Mouse (Mus musculus): ENCODE results near the gene Raph1. TPM values are rescaled to one million over a fixed set of nuclear protein-coding genes. Genes with fewer than 3 reads are reported as not detected.

The Raph1 gene
- polyA plus RNA-seq (2014; fragmentation: Nextera tagmentation; extraction: Ambion mirVana), result 20.9 and 21.0 TPM in 2 replicates

- H3K9ac ChIP-seq (ENCODE audit: low read length), result peak within 1 kb of the TSS; percentile 98
- H3K27ac ChIP-seq (ENCODE audit: low read depth, low read length), result peak within 1 kb of the TSS; percentile 96
- peaks cover 6% of the 10 kb centered on the region; the same call in 1 of the 2 replicates for H3K4me1 ChIP-seq (ENCODE audit: control insufficient read depth, insufficient read depth, low read length)
- peak; percentile 97 for ATAC-seq
- H3K9me3 ChIP-seq (replicated peaks; ENCODE audit: control insufficient read depth, low read length), result no peaks in the 10 kb centered on the region
- under 1% methylated on average over 58 of the region's 92 CpGs for WGBS
- H3K36me3 ChIP-seq (ENCODE audit: control insufficient read depth, insufficient read depth, low read length), result no peaks in the 10 kb centered on the region
- H3K4me2 ChIP-seq (ENCODE audit: low read length), result peak within 1 kb of the TSS; percentile 59
- DNase-seq (ENCODE audit: low spot score), result peak; percentile 92
- H3K27me3 ChIP-seq (replicated peaks; ENCODE audit: control insufficient read depth, insufficient read depth, low read length), result no peaks in the 10 kb centered on the region
- H3K4me3 ChIP-seq (ENCODE audit: low read depth, low read length), result peak within 1 kb of the TSS; percentile 97
Observed at GRCm38 (mm10) chr1:60566631-60567311, at the start of gene Raph1. Gene Raph1, minus strand, starts transcription at chr1:60567104.

DNA sequence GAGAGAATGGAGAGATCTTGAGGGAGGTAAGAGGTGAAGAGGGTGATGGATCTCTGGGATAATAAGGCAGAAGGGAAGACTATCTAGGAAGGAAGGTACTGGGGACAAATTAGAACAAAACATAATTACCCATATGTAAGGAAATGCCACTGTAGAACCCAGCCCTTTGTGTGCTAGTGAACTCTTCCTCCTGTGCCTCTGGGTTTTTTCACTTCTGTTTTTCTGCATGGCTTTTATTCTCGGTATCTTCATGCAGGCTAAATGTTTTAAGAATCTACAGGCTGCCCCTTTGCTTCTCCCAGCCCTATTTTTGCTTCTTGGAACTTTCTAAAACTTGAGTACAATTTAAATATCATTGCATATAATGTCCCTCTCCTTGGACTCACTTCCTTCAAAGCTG lies 48.8 kb upstream of the Raph1 start:
- Histone ChIP-seq H3K4me2 (ENCODE audit: low read length) (no peak overlapping the region), H3K36me3 (ENCODE audit: control insufficient read depth, insufficient read depth, low read length) (no peaks in the 10 kb centered on the region), H3K4me3 (ENCODE audit: low read depth, low read length) (no peak overlapping the region), H3K27ac (ENCODE audit: low read depth, low read length) (no peak overlapping the region), H3K9me3 (replicated peaks; ENCODE audit: control insufficient read depth, low read length) (no peaks in the 10 kb centered on the region), H3K9ac (ENCODE audit: low read length) (no peak overlapping the region), H3K27me3 (replicated peaks; ENCODE audit: control insufficient read depth, insufficient read depth, low read length) (no peaks in the 10 kb centered on the region), H3K4me1 (ENCODE audit: control insufficient read depth, insufficient read depth, low read length) (no peaks in the 10 kb centered on the region)
- WGBS, result 67% methylated on average over 1 of the region's 1 CpGs
- DNase-seq (ENCODE audit: low spot score) (no peak), ATAC-seq (no peak)

- Histone ChIP-seq H3K9me3 (replicated peaks; ENCODE audit: control insufficient read depth, low read length) (0 out of 2 replicates have a peak, but pooled peaks cover 3% of the 10 kb centered on the region), H3K27me3 (replicated peaks; ENCODE audit: control insufficient read depth, insufficient read depth, low read length) (no peaks in the 10 kb centered on the region), H3K36me3 (ENCODE audit: control insufficient read depth, insufficient read depth, low read length) (no peaks in the 10 kb centered on the region), H3K4me3 (ENCODE audit: low read depth, low read length) (no peak overlapping the region), H3K4me2 (ENCODE audit: low read length) (no peak overlapping the region), H3K27ac (ENCODE audit: low read depth, low read length) (no peak overlapping the region), H3K9ac (ENCODE audit: low read length) (no peak overlapping the region), H3K4me1 (ENCODE audit: control insufficient read depth, insufficient read depth, low read length) (no peaks in the 10 kb centered on the region)
- 90% methylated on average over 1 of the region's 1 CpGs for WGBS
- DNase-seq (ENCODE audit: low spot score) (no peak), ATAC-seq (no peak)
Observed at GRCm38 (mm10) chr1:60614902-60615301, 48.0 kb upstream of the Raph1 start.

DNA sequence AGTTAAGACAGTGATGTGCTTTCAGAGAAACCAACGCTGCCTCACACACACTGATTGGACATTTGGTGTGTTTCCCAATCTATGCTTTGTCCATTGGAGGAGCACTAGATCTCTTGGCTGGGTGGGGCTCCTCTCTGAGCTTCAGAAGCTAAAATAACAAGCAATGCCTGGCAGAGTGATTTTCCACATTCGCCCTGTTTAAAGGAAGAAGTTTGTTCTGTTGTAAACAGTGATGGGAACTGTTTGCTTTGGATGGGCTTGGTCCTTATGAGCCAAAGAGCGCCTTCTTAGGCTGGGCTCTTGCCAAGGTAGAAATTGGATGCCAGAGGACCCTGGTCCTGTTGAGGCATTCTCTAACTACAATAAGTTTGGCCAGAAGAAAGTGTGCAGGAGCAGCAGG lies 45.1 kb upstream of the Raph1 start:
- Histone ChIP-seq H3K4me2 (ENCODE audit: low read length) (no peak overlapping the region), H3K27me3 (replicated peaks; ENCODE audit: control insufficient read depth, insufficient read depth, low read length) (no peaks in the 10 kb centered on the region), H3K9ac (ENCODE audit: low read length) (no peak overlapping the region), H3K27ac (ENCODE audit: low read depth, low read length) (no peak overlapping the region), H3K36me3 (ENCODE audit: control insufficient read depth, insufficient read depth, low read length) (no peaks in the 10 kb centered on the region), H3K9me3 (replicated peaks; ENCODE audit: control insufficient read depth, low read length) (0 out of 2 replicates have a peak, but pooled peaks cover 3% of the 10 kb centered on the region), H3K4me1 (ENCODE audit: control insufficient read depth, insufficient read depth, low read length) (no peaks in the 10 kb centered on the region), H3K4me3 (ENCODE audit: low read depth, low read length) (no peak overlapping the region)
- 91% methylated on average over 3 of the region's 3 CpGs for WGBS
- no peak for ATAC-seq
- no peak for DNase-seq (ENCODE audit: low spot score)

- Histone ChIP-seq H3K9me3 (replicated peaks; ENCODE audit: control insufficient read depth, low read length) (0 out of 2 replicates have a peak, but pooled peaks cover 3% of the 10 kb centered on the region), H3K9ac (ENCODE audit: low read length) (no peak overlapping the region), H3K4me3 (ENCODE audit: low read depth, low read length) (no peak overlapping the region), H3K27ac (ENCODE audit: low read depth, low read length) (no peak overlapping the region), H3K4me2 (ENCODE audit: low read length) (no peak overlapping the region), H3K36me3 (ENCODE audit: control insufficient read depth, insufficient read depth, low read length) (no peaks in the 10 kb centered on the region), H3K4me1 (ENCODE audit: control insufficient read depth, insufficient read depth, low read length) (no peaks in the 10 kb centered on the region), H3K27me3 (replicated peaks; ENCODE audit: control insufficient read depth, insufficient read depth, low read length) (no peaks in the 10 kb centered on the region)
- ATAC-seq, result no peak
- no peak for DNase-seq (ENCODE audit: low spot score)
- WGBS, result 73% methylated on average over 4 of the region's 4 CpGs
Observed at GRCm38 (mm10) chr1:60610631-60611030, 43.7 kb upstream of the Raph1 start.

DNA sequence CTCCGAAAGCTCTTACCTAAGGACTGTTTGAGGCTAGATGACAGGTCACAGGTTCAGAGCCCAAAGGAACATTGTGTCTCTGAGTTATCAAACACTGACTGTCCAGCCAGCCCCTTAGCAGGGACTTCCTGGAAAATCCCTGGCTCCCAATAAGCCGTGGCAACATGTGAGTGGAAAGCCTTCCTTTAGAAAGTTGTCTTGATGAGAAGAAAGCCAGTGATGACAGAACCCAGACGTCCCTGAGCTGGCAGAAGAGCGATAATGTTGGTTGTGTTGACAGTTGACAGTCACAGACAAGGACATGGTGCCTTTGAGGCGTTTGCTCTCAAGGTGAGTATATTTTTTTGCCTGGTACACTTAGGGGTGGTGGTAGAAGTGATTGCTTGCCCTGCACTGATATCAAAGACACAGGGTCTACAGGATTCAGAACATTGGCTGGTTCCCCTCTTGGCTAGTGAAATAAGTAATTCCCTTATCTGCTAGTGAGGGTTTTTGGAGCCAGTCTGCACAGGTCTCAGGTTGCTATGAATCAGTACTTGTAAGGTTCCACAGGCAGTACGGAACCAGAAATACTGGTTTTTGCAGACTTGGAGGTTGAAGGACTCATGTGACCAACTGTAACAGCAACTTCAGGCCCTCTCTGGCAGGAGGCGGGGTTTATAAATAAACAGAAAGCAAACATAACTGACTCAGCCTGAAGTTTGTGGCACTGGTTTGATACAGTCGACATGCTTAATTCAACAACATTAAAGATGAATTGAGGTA lies 42.3 kb upstream of the Raph1 start:
- Histone ChIP-seq H3K4me1 (ENCODE audit: control insufficient read depth, insufficient read depth, low read length) (no peaks in the 10 kb centered on the region), H3K4me3 (ENCODE audit: low read depth, low read length) (no peak overlapping the region), H3K27me3 (replicated peaks; ENCODE audit: control insufficient read depth, insufficient read depth, low read length) (no peaks in the 10 kb centered on the region), H3K9me3 (replicated peaks; ENCODE audit: control insufficient read depth, low read length) (0 out of 2 replicates have a peak, but pooled peaks cover 3% of the 10 kb centered on the region), H3K36me3 (ENCODE audit: control insufficient read depth, insufficient read depth, low read length) (no peaks in the 10 kb centered on the region), H3K9ac (ENCODE audit: low read length) (no peak overlapping the region), H3K4me2 (ENCODE audit: low read length) (no peak overlapping the region), H3K27ac (ENCODE audit: low read depth, low read length) (no peak overlapping the region)
- ATAC-seq (no peak), DNase-seq (ENCODE audit: low spot score) (no peak)
- 91% methylated on average over 8 of the region's 8 CpGs for WGBS

DNA sequence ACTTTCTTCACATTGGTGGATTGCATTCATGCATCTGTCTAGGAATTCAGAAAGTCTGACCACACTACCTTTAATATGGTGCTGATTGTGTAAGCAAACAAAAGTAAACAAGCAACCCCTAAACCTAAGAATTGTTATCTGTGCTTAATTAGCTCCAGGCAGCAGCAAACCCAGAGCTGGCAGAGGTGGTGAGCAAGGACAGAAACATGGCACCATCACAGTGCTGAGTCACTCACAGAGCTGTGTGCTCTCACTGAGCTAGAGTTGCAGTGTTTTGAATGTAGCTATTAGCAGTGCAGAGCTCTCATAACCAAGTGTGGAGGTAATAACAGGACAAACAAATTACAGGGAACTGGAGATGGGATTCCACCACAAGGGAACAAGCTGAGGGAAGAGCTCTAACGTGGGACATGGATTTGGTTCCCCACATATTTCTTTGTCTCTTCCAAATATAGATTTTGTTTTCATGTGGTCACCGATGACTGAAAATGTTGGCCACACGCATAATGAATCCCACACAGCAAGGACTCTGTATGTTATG lies 37.6 kb upstream of the Raph1 start:
- H3K4me3 ChIP-seq (ENCODE audit: low read depth, low read length), result no peak overlapping the region
- no peak overlapping the region for H3K27ac ChIP-seq (ENCODE audit: low read depth, low read length)
- H3K4me1 ChIP-seq (ENCODE audit: control insufficient read depth, insufficient read depth, low read length), result no peaks in the 10 kb centered on the region
- 89% methylated on average over 3 of the region's 3 CpGs for WGBS
- DNase-seq (ENCODE audit: low spot score) (no peak), ATAC-seq (no peak)
- H3K4me2 ChIP-seq (ENCODE audit: low read length), result no peak overlapping the region
- no peaks in the 10 kb centered on the region for H3K36me3 ChIP-seq (ENCODE audit: control insufficient read depth, insufficient read depth, low read length)
- no peak overlapping the region for H3K9ac ChIP-seq (ENCODE audit: low read length)
- H3K9me3 ChIP-seq (replicated peaks; ENCODE audit: control insufficient read depth, low read length), result no peaks in the 10 kb centered on the region
- no peaks in the 10 kb centered on the region for H3K27me3 ChIP-seq (replicated peaks; ENCODE audit: control insufficient read depth, insufficient read depth, low read length)

GRCm38 (mm10) chr1:60600682-60601081 lies 33.8 kb upstream of the Raph1 start:
- Histone ChIP-seq H3K4me2 (ENCODE audit: low read length) (no peak overlapping the region), H3K4me1 (ENCODE audit: control insufficient read depth, insufficient read depth, low read length) (no peaks in the 10 kb centered on the region), H3K36me3 (ENCODE audit: control insufficient read depth, insufficient read depth, low read length) (no peaks in the 10 kb centered on the region), H3K27ac (ENCODE audit: low read depth, low read length) (no peak overlapping the region), H3K4me3 (ENCODE audit: low read depth, low read length) (no peak overlapping the region), H3K9ac (ENCODE audit: low read length) (no peak overlapping the region), H3K27me3 (replicated peaks; ENCODE audit: control insufficient read depth, insufficient read depth, low read length) (no peaks in the 10 kb centered on the region), H3K9me3 (replicated peaks; ENCODE audit: control insufficient read depth, low read length) (no peaks in the 10 kb centered on the region)
- 88% methylated on average over 6 of the region's 6 CpGs for WGBS
- ATAC-seq (no peak), DNase-seq (ENCODE audit: low spot score) (no peak)

GRCm38 (mm10) chr1:60599926-60600325 lies 33.0 kb upstream of the Raph1 start:
- WGBS, result 89% methylated on average over 3 of the region's 3 CpGs
- Histone ChIP-seq H3K9me3 (replicated peaks; ENCODE audit: control insufficient read depth, low read length) (no peaks in the 10 kb centered on the region), H3K9ac (ENCODE audit: low read length) (no peak overlapping the region), H3K4me3 (ENCODE audit: low read depth, low read length) (no peak overlapping the region), H3K36me3 (ENCODE audit: control insufficient read depth, insufficient read depth, low read length) (no peaks in the 10 kb centered on the region), H3K4me1 (ENCODE audit: control insufficient read depth, insufficient read depth, low read length) (no peaks in the 10 kb centered on the region), H3K27me3 (replicated peaks; ENCODE audit: control insufficient read depth, insufficient read depth, low read length) (no peaks in the 10 kb centered on the region), H3K27ac (ENCODE audit: low read depth, low read length) (no peak overlapping the region), H3K4me2 (ENCODE audit: low read length) (no peak overlapping the region)
- DNase-seq (ENCODE audit: low spot score) (no peak), ATAC-seq (no peak)

Measured in forebrain, embryonic 14.5 days (tissue).